Comparison of ENCODE assay signal across 8 mouse cellular contexts in the genomic region with DNA sequence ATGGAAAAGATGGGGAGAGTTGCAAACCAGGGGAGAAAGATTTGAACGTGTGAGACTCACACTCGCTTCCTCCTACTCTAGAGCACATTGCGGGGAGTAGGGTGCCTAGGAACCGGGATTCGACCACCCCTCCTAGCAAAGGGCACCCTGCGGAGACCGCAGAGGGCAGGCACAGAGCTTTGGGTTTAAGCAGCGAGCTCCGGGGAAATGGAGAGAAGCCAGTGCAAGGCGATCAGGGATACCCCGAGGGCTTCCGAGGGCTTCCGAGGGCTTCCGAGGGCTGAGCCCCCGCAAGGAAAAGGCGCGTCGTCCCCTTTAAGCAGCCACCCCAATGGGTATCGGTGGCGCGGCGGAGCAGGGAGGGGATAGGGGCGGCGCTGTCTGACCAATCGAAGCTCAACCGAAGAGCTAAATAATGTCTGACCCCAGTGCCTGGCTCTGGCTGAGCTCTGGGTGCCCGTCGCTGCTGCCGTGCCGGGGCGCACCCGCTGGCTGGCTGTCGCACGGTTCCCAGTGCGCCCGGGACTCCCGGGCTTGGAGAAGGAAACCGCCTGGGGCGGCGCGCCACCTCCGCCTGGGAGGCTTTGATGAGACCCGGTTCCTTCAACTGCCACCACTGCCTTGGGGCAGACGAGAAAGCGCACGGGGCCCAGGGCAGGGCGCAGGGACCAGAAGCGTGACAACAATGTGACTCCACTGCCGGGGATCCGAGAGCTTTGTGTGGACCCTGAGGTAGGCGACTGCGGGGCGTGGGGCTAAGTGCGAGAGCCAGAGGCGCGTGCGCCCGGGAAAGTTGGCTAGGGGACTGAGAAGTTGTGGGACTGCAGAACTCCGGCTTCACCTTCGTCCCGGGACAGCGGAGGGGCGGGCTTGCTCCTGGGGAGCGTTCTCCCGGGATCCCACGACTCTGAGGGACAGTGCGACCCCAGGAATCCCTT. TPM values are rescaled to one million over a fixed set of nuclear protein-coding genes. Genes with fewer than 3 reads are reported as not detected.
DNase-seq lines count a peak whose midpoint lies in the region; ATAC-seq and TF ChIP-seq lines count a peak whose summit lies in the region.

No protein-coding gene starts in this region.

- no peaks in the 10 kb centered on the region for H3K36me3 ChIP-seq in forebrain, postnatal 0 days (ENCODE audit: insufficient read depth)
- no peaks in the 10 kb centered on the region for H3K36me3 ChIP-seq in hindbrain, postnatal 0 days (ENCODE audit: insufficient read depth, low read length)
- H3K36me3 ChIP-seq in limb, embryonic 12.5 days = no peaks in the 10 kb centered on the region
- H3K36me3 ChIP-seq in midbrain, embryonic 13.5 days = no peaks in the 10 kb centered on the region

- peak overlapping the region; percentile 42 for H3K4me3 ChIP-seq in forebrain, postnatal 0 days (ENCODE audit: low read depth, low read length)
- peak overlapping the region; percentile 58 for H3K4me3 ChIP-seq in hindbrain, postnatal 0 days (ENCODE audit: low read length)
- peak overlapping the region; percentile 62 for H3K4me3 ChIP-seq in limb, embryonic 12.5 days (replicated peaks)
- peak overlapping the region; percentile 62 for H3K4me3 ChIP-seq in midbrain, embryonic 13.5 days (replicated peaks)

- peak overlapping the region; percentile 48 for H3K9ac ChIP-seq in forebrain, postnatal 0 days
- H3K9ac ChIP-seq in hindbrain, postnatal 0 days (replicated peaks; ENCODE audit: low read length) = peak overlapping the region; percentile 37
- H3K9ac ChIP-seq in limb, embryonic 12.5 days (replicated peaks) = peak overlapping the region; percentile 69
- peak overlapping the region; percentile 64 for H3K9ac ChIP-seq in midbrain, embryonic 13.5 days (replicated peaks)

- peak; percentile 71 for ATAC-seq in forebrain, postnatal 0 days
- ATAC-seq in hindbrain, postnatal 0 days = peak; percentile 82
- ATAC-seq in limb, embryonic 12.5 days (ENCODE audit: insufficient number of reproducible peaks, insufficient read depth, low FRiP score, low TSS enrichment, low read depth) = peak; percentile 75
- peak; percentile 80 for ATAC-seq in midbrain, embryonic 13.5 days

- 2% methylated on average over 67 of the region's 67 CpGs for WGBS in forebrain, postnatal 0 days
- WGBS in hindbrain, postnatal 0 days = under 1% methylated on average over 67 of the region's 67 CpGs
- WGBS in limb, embryonic 12.5 days = under 1% methylated on average over 67 of the region's 67 CpGs
- under 1% methylated on average over 67 of the region's 67 CpGs for WGBS in midbrain, embryonic 13.5 days

- no peak for TF ChIP-seq CTCF in forebrain, postnatal 0 days (IDR thresholded peaks at IDR 0.05; ENCODE audit: low read depth)
- TF ChIP-seq CTCF in hindbrain, postnatal 0 days (IDR thresholded peaks at IDR 0.05; ENCODE audit: low read depth) = no peak

- peak; percentile 8 to 75 for DNase-seq in adrenal gland, adult (ENCODE audit: inconsistent age in 2 of 2, low spot score in 1 of 2)
- no peak for DNase-seq in adrenal gland, postnatal 4 days (ENCODE audit: low spot score in 2 of 2)
- peak; percentile 69 for DNase-seq in cerebellum, adult 11-12 months
- DNase-seq in forebrain, postnatal 0 days = peak; percentile 60
- peak; percentile 76 for DNase-seq in hindbrain, postnatal 0 days (ENCODE audit: low spot score)
- peak; percentile 30 for DNase-seq in yolk sac, embryonic 10.5 days (ENCODE audit: low spot score)

- no peaks in the 10 kb centered on the region for H3K9me3 ChIP-seq in forebrain, postnatal 0 days (ENCODE audit: low read length)
- H3K9me3 ChIP-seq in hindbrain, postnatal 0 days (ENCODE audit: low read length) = no peaks in the 10 kb centered on the region
- H3K9me3 ChIP-seq in limb, embryonic 12.5 days = no peaks in the 10 kb centered on the region
- no peaks in the 10 kb centered on the region for H3K9me3 ChIP-seq in midbrain, embryonic 13.5 days

- H3K27me3 ChIP-seq in forebrain, postnatal 0 days (ENCODE audit: insufficient read depth, low read length) = peaks cover 44% of the 10 kb centered on the region
- H3K27me3 ChIP-seq in hindbrain, postnatal 0 days (ENCODE audit: insufficient read depth, low read length) = no peaks in the 10 kb centered on the region
- peaks cover 28% of the 10 kb centered on the region; the same call in 1 of the 2 replicates for H3K27me3 ChIP-seq in limb, embryonic 12.5 days
- H3K27me3 ChIP-seq in midbrain, embryonic 13.5 days = peaks cover 23% of the 10 kb centered on the region

- 0 out of 2 replicates have a peak, but pooled peaks cover 4% of the 10 kb centered on the region for H3K4me1 ChIP-seq in forebrain, postnatal 0 days (ENCODE audit: insufficient read depth)
- H3K4me1 ChIP-seq in hindbrain, postnatal 0 days (ENCODE audit: insufficient read depth, low read length) = peaks cover 8% of the 10 kb centered on the region; the same call in 1 of the 2 replicates
- H3K4me1 ChIP-seq in limb, embryonic 12.5 days (replicated peaks) = peaks cover 40% of the 10 kb centered on the region
- peaks cover 33% of the 10 kb centered on the region for H3K4me1 ChIP-seq in midbrain, embryonic 13.5 days (replicated peaks)

- H3K4me2 ChIP-seq in forebrain, postnatal 0 days (ENCODE audit: low read depth) = peak overlapping the region; percentile 65
- H3K4me2 ChIP-seq in hindbrain, postnatal 0 days (ENCODE audit: low read depth, low read length) = peak overlapping the region; percentile 76
- peak overlapping the region; percentile 90 for H3K4me2 ChIP-seq in limb, embryonic 12.5 days
- peak overlapping the region; percentile 91 for H3K4me2 ChIP-seq in midbrain, embryonic 13.5 days (replicated peaks)

- no peak overlapping the region for H3K27ac ChIP-seq in forebrain, postnatal 0 days (ENCODE audit: low read depth, low read length)
- no peak overlapping the region for H3K27ac ChIP-seq in hindbrain, postnatal 0 days
- peak overlapping the region; percentile 12; the same call in 1 of the 2 replicates for H3K27ac ChIP-seq in limb, embryonic 12.5 days
- no peak overlapping the region; the same call in 1 of the 2 replicates for H3K27ac ChIP-seq in midbrain, embryonic 13.5 days

RNA-seq across cellular contexts. Expression of a gene that starts 18.9 kb away (rescaled TPM):
- under 1 TPM; 0.28 to 0.31 TPM for total RNA-seq in adrenal gland, postnatal 4 days (2021)
- 4.6 and 8.0 TPM in 2 replicates for total RNA-seq in forebrain, postnatal 0 days (2014; rRNA removed)
- polyA plus RNA-seq in forebrain, postnatal 0 days (2015; fragmentation: Nextera tagmentation; extraction: Ambion mirVana) = 3.6 and 6.0 TPM in 2 replicates
- total RNA-seq in hindbrain, postnatal 0 days (2014; rRNA removed) = 3.9 and 5.6 TPM in 2 replicates
- 6.8 and 7.6 TPM in 2 replicates for polyA plus RNA-seq in hindbrain, postnatal 0 days (2015; fragmentation: Nextera tagmentation; extraction: Ambion mirVana)
- 4.5 and 5.2 TPM in 2 replicates for polyA plus RNA-seq in limb, embryonic 12.5 days (2016; fragmentation: Nextera tagmentation; extraction: Ambion mirVana)
- 2.8 and 3.7 TPM in 2 replicates for polyA plus RNA-seq in midbrain, embryonic 13.5 days (2015; fragmentation: Nextera tagmentation; extraction: Ambion mirVana)

Comparison
In these comparisons a context has a peak if more than half of its experiments do, and no peak if none do; other contexts are left out.
1. DNase-seq: peak in adrenal gland, adult (2 of 2), cerebellum, adult 11-12 months (single experiment), forebrain, postnatal 0 days (single experiment), hindbrain, postnatal 0 days (single experiment) and yolk sac, embryonic 10.5 days (single experiment); none in adrenal gland, postnatal 4 days (0 of 2).
2. Peak in every context shown above with its lines, with median percentiles within 50 percentile points of each other: ATAC-seq, H3K4me2 ChIP-seq, H3K4me3 ChIP-seq and H3K9ac ChIP-seq.